Mouse (Mus musculus): ENCODE measurements at regions not wholly inside any gene's neighbourhood (a gene's known extent, or its start where the extent isn't known, plus 50 kb on each side); places are given as distances from the start of the nearest gene placed in this dataset.

DNA sequence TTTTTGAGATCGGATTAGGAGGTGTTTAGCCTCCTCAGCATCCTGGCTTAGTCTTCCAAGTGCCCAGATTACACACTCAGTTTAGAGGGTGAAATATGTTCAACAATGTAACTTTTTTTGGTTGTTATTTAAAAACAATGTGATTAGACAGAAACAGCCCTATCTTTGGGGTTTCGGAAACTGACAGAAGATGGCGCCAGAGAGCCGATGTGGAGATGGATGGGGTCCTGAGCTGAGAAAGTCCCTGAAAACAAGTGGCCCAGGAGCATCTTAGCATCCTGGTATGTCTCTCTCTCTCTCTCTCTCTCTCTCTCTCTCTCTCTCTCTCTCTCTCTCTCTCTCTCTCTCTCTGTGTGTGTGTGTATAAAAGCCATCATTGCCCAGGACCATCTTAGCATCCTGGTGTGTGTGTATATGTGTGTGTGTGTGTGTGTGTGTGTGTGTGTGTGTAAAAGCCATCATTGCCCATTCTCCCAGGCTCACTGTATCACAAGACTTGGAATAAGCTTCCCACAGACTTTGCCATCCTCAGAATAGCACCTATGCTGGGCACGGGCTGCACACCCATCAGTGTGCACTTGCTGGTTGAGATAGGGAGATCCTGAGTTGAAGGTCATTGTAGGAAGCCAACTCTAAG lies 84.2 kb upstream of the Fam174b start:
- Histone ChIP-seq H3K9ac (replicated peaks) (no peak overlapping the region), H3K9me3 (replicated peaks) (no peaks in the 10 kb centered on the region), H3K4me3 (replicated peaks) (no peak overlapping the region), H3K27me3 (replicated peaks) (no peaks in the 10 kb centered on the region), H3K4me2 (no peak overlapping the region), H3K4me1 (peaks cover 7% of the 10 kb centered on the region; the same call in 1 of the 2 replicates), H3K27ac (replicated peaks) (no peak overlapping the region), H3K36me3 (no peaks in the 10 kb centered on the region)
- ATAC-seq (ENCODE audit: low FRiP score) = no peak
- 21% methylated on average over 5 of the region's 5 CpGs for WGBS

DNA sequence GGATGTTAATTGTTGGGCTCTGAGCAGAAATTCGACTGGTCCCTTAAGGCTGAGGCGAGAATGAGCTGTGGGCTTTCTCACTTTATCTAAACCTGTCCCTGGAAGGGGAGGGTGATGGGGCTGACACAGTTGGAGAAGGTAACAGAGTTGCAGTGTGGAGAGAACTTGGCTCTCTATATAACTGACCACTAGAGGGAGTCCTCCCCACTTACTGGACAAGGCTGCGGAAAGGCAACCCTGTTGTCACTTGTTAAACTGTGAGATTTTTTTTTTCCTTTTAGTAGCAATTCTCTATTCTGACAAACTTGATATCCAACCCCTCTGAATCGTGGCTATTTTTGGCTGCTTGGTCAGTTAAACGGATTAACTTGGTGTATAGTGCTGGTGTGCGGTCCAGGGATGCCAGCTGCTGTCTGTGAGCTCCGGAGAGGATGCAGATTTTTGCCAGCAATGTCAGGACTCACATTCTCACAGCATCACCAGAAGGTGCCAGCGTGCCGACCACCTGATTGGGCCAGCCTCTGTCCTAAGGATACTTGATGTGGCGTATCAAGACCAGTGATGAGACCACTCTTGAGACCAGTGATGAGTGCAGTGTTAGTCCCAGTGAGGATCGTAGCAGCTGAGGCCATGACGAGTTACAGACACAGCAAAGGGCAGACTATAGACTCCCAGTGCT lies 85.8 kb upstream of the Fam174b start:
- Histone ChIP-seq H3K4me2 (peak overlapping the region; percentile 35), H3K27me3 (replicated peaks) (no peaks in the 10 kb centered on the region), H3K9me3 (replicated peaks) (no peaks in the 10 kb centered on the region), H3K27ac (replicated peaks) (no peak overlapping the region), H3K4me1 (peaks cover 7% of the 10 kb centered on the region; the same call in 1 of the 2 replicates), H3K36me3 (no peaks in the 10 kb centered on the region), H3K9ac (replicated peaks) (no peak overlapping the region), H3K4me3 (replicated peaks) (no peak overlapping the region)
- 31% methylated on average over 12 of the region's 12 CpGs for WGBS
- ATAC-seq (ENCODE audit: low FRiP score) = peak; percentile 68

DNA sequence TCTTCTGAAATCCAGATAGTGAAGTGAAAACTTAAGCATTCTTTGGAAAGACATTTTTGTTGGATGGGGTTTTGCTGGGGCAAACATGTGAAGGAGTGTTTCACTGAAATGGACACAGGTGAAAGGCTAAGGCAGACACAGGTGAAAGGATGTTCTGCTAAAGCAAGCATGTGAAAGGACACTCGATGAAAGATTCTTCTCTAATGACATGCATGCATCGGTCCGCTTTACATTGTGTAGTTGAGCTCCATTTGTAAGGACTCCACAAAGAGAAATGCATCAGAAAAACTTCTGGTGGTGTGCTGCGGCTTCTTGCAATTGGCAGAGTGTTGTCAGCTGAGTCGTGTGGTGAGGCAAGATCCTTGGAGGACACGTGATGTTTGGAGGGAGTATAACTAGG lies 89.2 kb upstream of the Fam174b start:
- no peak overlapping the region for H3K9ac ChIP-seq (replicated peaks)
- WGBS = 94% methylated on average over 6 of the region's 6 CpGs
- ATAC-seq (ENCODE audit: low FRiP score) = no peak
- H3K4me2 ChIP-seq = no peak overlapping the region
- no peak overlapping the region for H3K27ac ChIP-seq (replicated peaks)
- peaks cover 7% of the 10 kb centered on the region; the same call in 1 of the 2 replicates for H3K4me1 ChIP-seq
- no peak overlapping the region for H3K4me3 ChIP-seq (replicated peaks)
- H3K36me3 ChIP-seq = no peaks in the 10 kb centered on the region
- no peaks in the 10 kb centered on the region for H3K27me3 ChIP-seq (replicated peaks)
- no peaks in the 10 kb centered on the region for H3K9me3 ChIP-seq (replicated peaks)

DNA sequence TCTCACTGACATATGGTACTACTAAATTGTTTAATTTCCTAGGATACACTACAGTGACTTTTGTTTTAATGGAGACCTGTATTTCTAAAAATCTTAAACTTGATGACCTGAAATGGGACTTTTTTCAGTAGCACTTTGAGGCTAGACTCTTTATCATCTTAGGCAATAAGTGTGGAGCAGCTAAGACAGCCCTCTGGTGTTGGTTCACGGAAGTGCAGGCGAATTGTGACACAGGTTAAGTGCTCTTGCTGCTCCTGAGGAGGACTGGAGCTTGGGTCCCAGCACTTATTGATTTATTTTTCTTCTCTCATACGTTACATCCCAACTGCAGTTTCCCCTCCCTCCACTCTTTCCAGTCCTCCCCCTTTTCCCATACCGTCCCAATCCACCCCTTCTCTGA lies 92.1 kb upstream of the Fam174b start:
- WGBS = 29% methylated on average over 4 of the region's 4 CpGs
- no peak overlapping the region for H3K27ac ChIP-seq (replicated peaks)
- H3K27me3 ChIP-seq (replicated peaks) = no peaks in the 10 kb centered on the region
- ATAC-seq (ENCODE audit: low FRiP score) = no peak
- H3K36me3 ChIP-seq = no peaks in the 10 kb centered on the region
- no peak overlapping the region for H3K4me2 ChIP-seq
- H3K9ac ChIP-seq (replicated peaks) = no peak overlapping the region
- no peaks in the 10 kb centered on the region for H3K4me1 ChIP-seq
- no peak overlapping the region for H3K4me3 ChIP-seq (replicated peaks)
- no peaks in the 10 kb centered on the region for H3K9me3 ChIP-seq (replicated peaks)

DNA sequence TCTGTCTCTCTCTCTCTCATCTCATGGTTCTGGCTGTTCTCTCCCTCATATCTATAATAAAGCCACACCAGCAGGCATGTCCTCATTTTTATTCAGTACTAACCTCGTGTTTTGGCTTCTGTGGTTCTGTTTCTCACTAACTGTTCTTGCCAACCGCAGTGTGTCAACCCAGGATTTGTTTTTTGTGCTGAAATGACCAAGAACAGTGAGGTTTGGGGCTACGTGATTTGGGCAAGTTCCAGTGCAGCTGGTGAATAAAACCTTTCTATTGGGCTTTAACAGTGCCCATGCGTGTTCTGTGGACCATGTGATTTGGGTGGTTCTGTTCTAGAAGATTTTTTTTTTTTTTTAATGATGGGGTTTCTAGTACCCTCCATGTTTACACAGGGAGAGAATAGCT lies 93.0 kb upstream of the Fam174b start:
- Histone ChIP-seq H3K36me3 (no peaks in the 10 kb centered on the region), H3K27ac (replicated peaks) (peak overlapping the region; percentile 56), H3K4me3 (replicated peaks) (no peak overlapping the region), H3K4me1 (no peaks in the 10 kb centered on the region), H3K27me3 (replicated peaks) (no peaks in the 10 kb centered on the region), H3K4me2 (no peak overlapping the region), H3K9me3 (replicated peaks) (no peaks in the 10 kb centered on the region), H3K9ac (replicated peaks) (no peak overlapping the region)
- ATAC-seq (ENCODE audit: low FRiP score) = peak; percentile 74
- WGBS = 61% methylated on average over 4 of the region's 4 CpGs

DNA sequence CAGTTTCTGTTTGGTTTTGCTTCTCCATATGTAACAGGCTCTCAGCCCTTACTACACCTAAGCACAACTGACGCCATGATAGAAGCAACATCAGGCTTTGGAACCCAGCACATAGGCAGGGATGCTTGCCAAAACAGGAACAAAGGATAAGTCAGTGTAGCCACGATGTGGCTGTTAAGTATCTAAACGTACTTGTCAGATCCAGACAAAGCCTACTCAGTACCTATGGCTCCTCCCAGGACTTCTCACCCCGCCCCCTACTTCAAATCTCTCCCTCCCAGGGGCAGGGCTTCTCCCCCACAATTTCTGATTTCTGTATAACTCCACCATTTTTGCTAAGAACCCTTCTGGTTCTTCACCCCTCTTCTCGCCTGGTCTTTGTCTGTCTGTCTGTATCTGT lies 93.4 kb upstream of the Fam174b start:
- Histone ChIP-seq H3K27ac (replicated peaks) (peak overlapping the region; percentile 56), H3K4me2 (no peak overlapping the region)

DNA sequence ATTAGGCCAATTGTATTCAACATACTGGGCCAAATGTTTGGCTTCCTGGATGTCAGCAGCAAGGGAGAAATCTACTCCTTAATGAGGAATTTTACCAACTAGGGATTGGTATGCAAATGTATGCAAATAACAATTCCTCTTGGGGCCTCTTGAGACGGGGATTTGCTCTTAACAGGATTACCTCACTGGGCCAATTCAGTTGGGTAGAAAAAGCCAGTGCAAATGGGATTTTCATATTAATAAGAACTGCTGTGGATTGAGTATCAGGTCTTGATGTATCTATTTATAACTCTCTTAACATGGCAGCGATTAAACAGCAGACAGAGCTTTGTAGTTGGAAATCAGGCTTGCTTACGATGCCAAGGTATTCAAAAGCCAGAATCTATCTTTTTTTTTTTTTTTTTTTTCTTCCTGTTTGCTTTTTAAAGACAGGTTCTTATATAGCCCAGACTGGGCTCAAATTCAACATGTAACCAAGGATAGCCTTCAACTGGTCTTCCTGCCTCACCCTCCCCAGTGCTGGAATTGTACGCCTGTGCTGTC lies 95.7 kb upstream of the Fam174b start:
- no peak for ATAC-seq (ENCODE audit: low FRiP score)
- H3K27ac ChIP-seq (replicated peaks) = no peak overlapping the region

More for the DNA sequence above, 93.4 kb upstream of the Fam174b start:
- Histone ChIP-seq H3K4me1 (no peaks in the 10 kb centered on the region), H3K9me3 (replicated peaks) (no peaks in the 10 kb centered on the region), H3K9ac (replicated peaks) (no peak overlapping the region), H3K36me3 (no peaks in the 10 kb centered on the region), H3K27me3 (replicated peaks) (no peaks in the 10 kb centered on the region), H3K4me3 (replicated peaks) (no peak overlapping the region)
- ATAC-seq (ENCODE audit: low FRiP score) = peak; percentile 66; the same call in 1 of the 2 replicates
- WGBS = 56% methylated on average over 5 of the region's 5 CpGs

DNA sequence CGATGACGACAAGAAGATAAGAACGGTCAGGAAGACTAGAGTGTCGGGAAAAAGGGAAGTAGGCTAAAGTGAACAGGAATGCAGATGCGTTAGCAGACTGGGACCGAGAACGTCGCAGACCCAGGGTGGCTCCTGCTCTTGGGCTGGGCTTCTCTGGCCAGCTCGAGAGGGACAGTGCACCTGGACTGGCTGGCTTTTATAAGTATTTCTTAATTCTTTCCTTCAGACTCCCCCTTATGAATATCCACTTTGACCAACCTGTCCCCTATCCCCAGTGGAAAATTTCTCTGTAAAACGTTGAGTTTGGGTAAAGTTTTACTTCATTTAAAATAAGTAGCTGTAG lies 96.1 kb upstream of the Fam174b start:
- Histone ChIP-seq H3K27ac (replicated peaks) (no peak overlapping the region), H3K9me3 (replicated peaks) (no peaks in the 10 kb centered on the region), H3K4me1 (0 out of 2 replicates have a peak, but pooled peaks cover 4% of the 10 kb centered on the region), H3K36me3 (no peaks in the 10 kb centered on the region), H3K9ac (replicated peaks) (no peak overlapping the region), H3K4me2 (no peak overlapping the region), H3K27me3 (replicated peaks) (0 out of 2 replicates have a peak, but pooled peaks cover 3% of the 10 kb centered on the region), H3K4me3 (replicated peaks) (no peak overlapping the region)
- 72% methylated on average over 10 of the region's 10 CpGs for WGBS
- ATAC-seq (ENCODE audit: low FRiP score) = no peak

More for the DNA sequence above, 95.7 kb upstream of the Fam174b start:
- no peak overlapping the region for H3K4me3 ChIP-seq (replicated peaks)
- 0 out of 2 replicates have a peak, but pooled peaks cover 3% of the 10 kb centered on the region for H3K27me3 ChIP-seq (replicated peaks)
- 39% methylated on average over 4 of the region's 4 CpGs for WGBS
- no peak overlapping the region for H3K4me2 ChIP-seq
- H3K36me3 ChIP-seq = no peaks in the 10 kb centered on the region
- H3K9ac ChIP-seq (replicated peaks) = no peak overlapping the region
- H3K4me1 ChIP-seq = no peaks in the 10 kb centered on the region
- H3K9me3 ChIP-seq (replicated peaks) = no peaks in the 10 kb centered on the region

DNA sequence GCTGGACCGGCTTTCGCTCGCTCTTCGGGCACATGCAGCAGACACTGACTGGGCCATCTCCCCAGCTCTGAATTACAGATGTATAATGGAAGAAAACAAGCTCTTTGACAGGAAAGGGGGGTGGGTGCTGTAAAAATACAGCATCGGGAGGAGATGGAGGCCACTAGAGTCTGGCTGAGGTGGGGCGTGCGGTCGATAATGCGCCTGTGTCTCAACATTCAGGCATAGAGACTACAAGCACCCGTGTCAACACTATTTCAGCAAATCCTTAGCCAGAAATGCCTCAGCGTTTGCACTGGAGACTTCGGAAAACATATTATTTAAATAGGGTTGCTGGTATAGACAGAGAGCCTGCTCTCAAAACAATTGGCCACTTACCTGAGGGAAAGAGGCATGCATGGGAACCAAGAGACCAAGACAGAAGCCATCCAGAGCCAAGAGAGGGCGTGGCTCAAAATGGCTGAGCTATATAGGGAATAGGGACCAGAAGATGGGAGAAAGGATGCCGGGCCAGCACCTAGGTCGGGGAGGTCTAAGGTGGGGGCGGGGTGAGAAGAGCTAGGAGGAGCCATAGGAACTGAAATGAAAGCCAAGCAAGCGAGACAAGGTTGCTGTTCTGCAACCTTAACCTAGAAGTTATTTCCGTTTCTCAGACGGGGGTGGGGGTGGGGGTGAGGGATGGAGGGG lies 96.7 kb upstream of the Fam174b start:
- H3K27ac ChIP-seq (replicated peaks) = no peak overlapping the region
- no peak overlapping the region for H3K4me2 ChIP-seq
- 0 out of 2 replicates have a peak, but pooled peaks cover 3% of the 10 kb centered on the region for H3K27me3 ChIP-seq (replicated peaks)
- no peak overlapping the region for H3K4me3 ChIP-seq (replicated peaks)
- ATAC-seq (ENCODE audit: low FRiP score) = no peak
- no peaks in the 10 kb centered on the region for H3K9me3 ChIP-seq (replicated peaks)
- no peak overlapping the region for H3K9ac ChIP-seq (replicated peaks)
- H3K4me1 ChIP-seq = 0 out of 2 replicates have a peak, but pooled peaks cover 4% of the 10 kb centered on the region
- 85% methylated on average over 19 of the region's 19 CpGs for WGBS
- H3K36me3 ChIP-seq = no peaks in the 10 kb centered on the region

DNA sequence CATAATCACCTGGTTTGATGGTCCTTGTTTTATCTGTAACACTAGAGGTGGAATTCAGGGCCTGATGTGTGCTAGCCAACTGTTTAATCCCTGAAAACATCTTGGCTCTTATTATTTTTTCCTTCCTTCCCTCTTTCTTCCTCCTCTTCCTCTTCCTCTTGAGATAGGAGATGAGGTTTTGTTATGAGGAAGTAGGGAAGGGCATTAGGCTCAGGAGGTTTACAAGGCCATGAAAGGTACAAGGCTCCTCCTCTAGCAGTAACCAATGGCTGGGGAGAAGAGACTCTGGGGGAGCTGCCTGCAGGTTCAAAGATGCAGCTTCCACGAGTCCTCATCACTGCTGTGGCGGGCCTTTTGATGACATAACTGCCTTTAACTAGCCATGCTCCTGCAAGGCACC lies 98.6 kb upstream of the Chd2 start:
- H3K4me1 ChIP-seq = peaks cover 15% of the 10 kb centered on the region
- no peak overlapping the region for H3K27ac ChIP-seq (replicated peaks)
- H3K27me3 ChIP-seq (replicated peaks) = 0 out of 2 replicates have a peak, but pooled peaks cover 3% of the 10 kb centered on the region
- no peaks in the 10 kb centered on the region for H3K9me3 ChIP-seq (replicated peaks)
- 41% methylated on average over 2 of the region's 2 CpGs for WGBS
- H3K4me3 ChIP-seq (replicated peaks) = no peak overlapping the region
- ATAC-seq (ENCODE audit: low FRiP score) = no peak
- H3K9ac ChIP-seq (replicated peaks) = no peak overlapping the region
- no peaks in the 10 kb centered on the region for H3K36me3 ChIP-seq
- H3K4me2 ChIP-seq = no peak overlapping the region

DNA sequence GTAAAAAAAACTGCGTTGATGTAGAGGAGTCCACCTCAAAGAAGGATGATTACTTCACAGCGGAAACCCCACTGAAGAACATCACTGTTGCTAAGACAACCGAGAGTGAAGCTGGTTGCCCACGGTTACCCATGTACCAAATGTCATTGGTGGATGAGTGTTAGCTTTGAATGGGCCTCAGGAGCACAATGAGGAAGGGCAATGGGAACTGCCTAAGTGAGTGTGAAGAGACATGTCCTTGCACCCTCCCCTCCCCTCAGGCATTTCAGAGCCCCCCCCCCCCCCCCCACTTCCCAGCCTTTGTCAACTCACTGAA lies 96.1 kb upstream of the Chd2 start:
- H3K27me3 ChIP-seq (replicated peaks) = 0 out of 2 replicates have a peak, but pooled peaks cover 3% of the 10 kb centered on the region
- WGBS = 8% methylated on average over 4 of the region's 4 CpGs
- H3K9ac ChIP-seq (replicated peaks) = no peak overlapping the region
- H3K27ac ChIP-seq (replicated peaks) = no peak overlapping the region; the same call in 1 of the 2 replicates
- H3K4me3 ChIP-seq (replicated peaks) = no peak overlapping the region
- no peak overlapping the region for H3K4me2 ChIP-seq
- H3K9me3 ChIP-seq (replicated peaks) = no peaks in the 10 kb centered on the region
- peak; percentile 74 for ATAC-seq (ENCODE audit: low FRiP score)
- H3K4me1 ChIP-seq = peaks cover 15% of the 10 kb centered on the region
- H3K36me3 ChIP-seq = no peaks in the 10 kb centered on the region
